Mouse (Mus musculus) stomach, postnatal 0 days (tissue): Measurements from ENCODE around the gene Esm1.

Source experiments
- CTCF ChIP-seq: IDR thresholded peaks from 2 replicates; pipeline ENCODE4 v1.5.1; 2016; ENCODE audit warnings: antibody characterized with exemption, low read depth, mild to moderate bottlenecking, moderate library complexity
- EP300 ChIP-seq: optimal IDR thresholded peaks from 2 replicates; pipeline ENCODE3; 2016; ENCODE audit warnings: antibody characterized with exemption

DNA sequence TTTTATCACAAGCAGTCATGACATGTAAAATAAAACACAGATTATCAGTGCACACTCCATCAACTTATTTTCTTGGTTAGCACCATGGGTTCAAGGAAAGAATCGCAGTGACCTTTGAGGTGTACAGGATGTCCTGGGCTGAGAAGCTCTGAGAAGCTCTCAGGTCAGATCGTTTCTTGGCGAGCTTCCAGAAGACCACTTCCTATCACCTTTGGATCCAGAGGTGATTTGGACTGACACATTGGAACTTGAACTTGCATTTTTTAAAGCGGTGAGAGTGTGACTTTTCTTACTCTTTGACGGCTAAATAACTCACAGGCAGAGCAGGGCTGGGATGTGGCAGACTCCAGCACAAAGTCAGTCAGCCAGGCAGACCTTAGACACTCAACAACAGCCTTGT, 4.1 kb upstream of the Esm1 start:
- TF ChIP-seq CTCF (no peak), EP300 (no peak)
